Comparison of ENCODE assay signal across 8 mouse cellular contexts in the genomic region with DNA sequence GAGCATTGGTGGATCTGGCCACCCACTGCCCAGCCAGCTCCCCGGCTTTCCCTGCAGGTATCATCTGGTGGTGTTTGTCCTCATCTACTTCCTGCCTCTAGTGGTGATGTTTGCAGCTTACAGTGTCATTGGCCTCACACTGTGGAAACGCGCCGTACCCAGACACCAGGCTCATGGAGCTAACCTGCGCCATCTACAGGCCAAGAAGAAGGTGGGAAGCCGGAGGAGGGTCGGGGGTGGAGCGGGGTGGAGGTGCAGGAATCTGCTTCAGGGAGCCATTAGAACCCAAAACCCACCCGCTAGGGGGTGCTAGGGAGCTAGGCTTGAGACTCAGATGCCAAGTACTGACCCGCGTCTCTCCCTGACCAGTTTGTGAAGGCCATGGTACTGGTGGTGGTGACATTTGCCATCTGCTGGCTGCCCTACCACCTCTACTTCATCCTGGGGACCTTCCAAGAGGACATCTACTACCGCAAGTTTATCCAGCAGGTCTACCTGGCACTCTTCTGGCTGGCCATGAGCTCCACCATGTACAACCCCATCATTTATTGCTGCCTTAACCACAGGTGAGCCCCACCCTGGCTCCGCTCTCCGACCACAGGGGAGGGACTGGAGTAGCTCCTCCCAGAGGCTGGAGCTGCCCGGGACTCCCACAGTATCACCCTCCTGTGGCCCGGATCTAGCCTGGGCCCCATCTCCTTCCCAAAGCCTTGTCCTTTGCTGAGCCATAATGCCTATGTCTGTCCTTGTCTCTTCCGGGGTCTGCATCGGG. TPM values are rescaled to one million over a fixed set of nuclear protein-coding genes. Genes with fewer than 3 reads are reported as not detected.
DNase-seq lines count a peak whose midpoint lies in the region; TF ChIP-seq lines count a peak whose summit lies in the region.

No protein-coding gene starts in this region.

- intact Hi-C loops in heart, postnatal 25 days (cut with DNase I): no loop called here
- intact Hi-C loops in left cerebral cortex, postnatal 14 days (cut with DNase I): no loop called here

- no peak overlapping the region for H3K27ac ChIP-seq in cerebellum, adult 2 months (ENCODE audit: insufficient read depth, low read length)
- H3K27ac ChIP-seq in small intestine, adult 2 months (ENCODE audit: insufficient read depth, low read depth, low read length): no peak overlapping the region

- no peaks in the 10 kb centered on the region for H3K36me3 ChIP-seq in small intestine, adult 2 months (ENCODE audit: control insufficient read depth, insufficient read depth, low read length)

- TF ChIP-seq POLR2A in cerebellum, adult 2 months (IDR thresholded peaks at IDR 0.05; ENCODE audit: borderline replicate concordance, insufficient read depth, low read length): no peak
- 0 out of 2 replicates have a peak, but pooled peaks have one; percentile 19 for TF ChIP-seq POLR2A in small intestine, adult 2 months (IDR thresholded peaks at IDR 0.05; ENCODE audit: low read depth, low read length)

- peak; percentile 76 for TF ChIP-seq CTCF in cerebellum, adult 2 months (IDR thresholded peaks at IDR 0.05; ENCODE audit: borderline replicate concordance, insufficient read depth, low read depth, low read length)
- TF ChIP-seq CTCF in small intestine, adult 2 months (IDR thresholded peaks at IDR 0.05; ENCODE audit: extremely low read depth, insufficient read length, insufficient replicate concordance, low read depth, low read length): peak; percentile 85; the same call in 1 of the 2 replicates

- 13% methylated on average over 18 of the region's 18 CpGs for WGBS in cerebellum, adult 2 months
- 14% methylated on average over 18 of the region's 18 CpGs for WGBS in small intestine, adult 2 months

- DNase-seq in heart, adult 18-20 months: peak; percentile 40 to 59
- DNase-seq in heart, postnatal 25 days (ENCODE audit: low spot score): no peak
- peak; percentile 68 to 71 for DNase-seq in cerebellum, adult 2 months
- DNase-seq in forelimb bud, embryonic 11.5 days (ENCODE audit: low read depth, low spot score): peak; percentile 91
- DNase-seq in hindlimb bud, embryonic 11.5 days (ENCODE audit: extremely low spot score, low read depth, low spot score): peak; percentile 82
- DNase-seq in left cerebral cortex, postnatal 14 days (ENCODE audit: low spot score in 2 of 2): peak; percentile 64 to 82
- DNase-seq in mesoderm, embryonic 11.5 days (ENCODE audit: low read depth, low spot score): peak; percentile 94

- H3K4me3 ChIP-seq in cerebellum, adult 2 months (replicated peaks; ENCODE audit: insufficient read depth, low read depth, low read length): no peak overlapping the region
- H3K4me3 ChIP-seq in small intestine, adult 2 months (ENCODE audit: low read depth, low read length): no peak overlapping the region

- H3K4me1 ChIP-seq in cerebellum, adult 2 months (ENCODE audit: control insufficient read depth, insufficient read depth, low read length): peaks cover 4% of the 10 kb centered on the region
- no peaks in the 10 kb centered on the region; the same call in 1 of the 2 replicates for H3K4me1 ChIP-seq in small intestine, adult 2 months (ENCODE audit: control insufficient read depth, insufficient read depth, insufficient read length, low read length)

- no peaks in the 10 kb centered on the region for H3K27me3 ChIP-seq in cerebellum, adult 2 months (ENCODE audit: control insufficient read depth, insufficient read depth, low read length)
- no peaks in the 10 kb centered on the region for H3K27me3 ChIP-seq in small intestine, adult 2 months (ENCODE audit: control insufficient read depth, insufficient read depth, low read length)

RNA-seq across cellular contexts. Expression of a gene that starts 9.1 kb away (rescaled TPM):
- not detected for total RNA-seq in heart, adult 18-20 months (2021)
- not detected for total RNA-seq in heart, postnatal 25 days (2021)
- polyA plus RNA-seq in cerebellum, adult 2 months (2012; rRNA removed): 0.07 TPM in 1 of 2 replicates, not detected in the other
- under 1 TPM; 0.15 to 0.19 TPM for total RNA-seq in left cerebral cortex, postnatal 14 days (2021)
- 3.8 and 7.7 TPM in 2 replicates for polyA plus RNA-seq in small intestine, adult 2 months (2012; rRNA removed)

RNA-seq across cellular contexts. Expression of a gene that starts 30.2 kb away (rescaled TPM):
- 1 to 10 TPM; 6.6 to 8.8 TPM for total RNA-seq in heart, adult 18-20 months (2021)
- 1 to 10 TPM; 8.3 to 8.6 TPM for total RNA-seq in heart, postnatal 25 days (2021)
- polyA plus RNA-seq in cerebellum, adult 2 months (2012; rRNA removed): 51.2 and 55.0 TPM in 2 replicates
- 1 to 10 TPM; 8.4 to 8.7 TPM for total RNA-seq in left cerebral cortex, postnatal 14 days (2021)
- polyA plus RNA-seq in small intestine, adult 2 months (2012; rRNA removed): 179 and 504 TPM in 2 replicates
